Mouse (Mus musculus): ENCODE measurements at regions not wholly inside any gene's neighbourhood (a gene's known extent, or its start where the extent isn't known, plus 50 kb on each side); places are given as distances from the start of the nearest gene placed in this dataset.

DNA sequence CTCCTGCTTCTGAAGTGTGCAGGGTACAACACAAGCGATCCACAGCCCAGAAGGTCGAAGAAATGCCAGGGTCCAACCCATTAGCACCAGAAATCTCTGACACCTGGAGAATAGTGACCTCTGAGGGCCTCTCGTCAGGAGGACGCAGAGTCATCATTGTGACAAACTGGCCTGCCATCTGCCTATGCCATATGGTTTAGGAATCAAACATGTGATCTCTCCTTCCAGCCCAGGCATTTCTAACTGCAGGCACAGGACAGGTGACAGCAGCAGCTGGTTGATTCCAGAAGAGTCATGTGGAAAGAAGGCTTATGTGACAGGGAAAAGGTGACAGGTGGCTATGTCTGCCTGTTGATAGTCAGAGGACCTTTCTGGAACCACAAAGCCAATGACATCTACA is 476.0 kb upstream of the Vstm2b start:
- peak in 1 of 2 experiments; percentile 9 for DNase-seq (ENCODE audit: low spot score in 2 of 2)

GRCm38 (mm10) chr7:40429416-40429815 is 468.7 kb upstream of the Vstm2b start:
- DNase-seq (ENCODE audit: low spot score in 2 of 2), result no peak

GRCm38 (mm10) chr7:40433906-40434305 is 464.2 kb upstream of the Vstm2b start:
- no peak for DNase-seq (ENCODE audit: low spot score in 2 of 2)

DNA sequence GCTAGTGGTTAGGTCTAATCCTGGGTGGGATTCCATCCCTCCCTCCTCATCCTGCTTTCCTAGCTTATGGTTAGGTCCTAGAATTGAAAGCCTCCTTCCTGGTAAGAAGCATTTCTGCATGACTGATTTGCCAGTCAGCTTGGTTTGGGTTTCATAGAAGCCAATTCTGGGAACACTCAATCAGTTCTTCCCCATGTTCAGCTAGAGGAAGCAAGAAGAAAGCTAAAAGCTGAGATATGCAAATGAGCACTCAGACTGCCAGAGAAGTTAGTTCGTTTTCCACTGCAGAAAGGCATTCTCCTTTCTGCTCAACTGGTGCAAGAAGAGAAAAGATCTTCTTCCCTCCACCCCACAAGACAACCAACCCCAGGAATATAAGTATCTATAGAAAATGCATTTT is 457.0 kb upstream of the Vstm2b start:
- DNase-seq (ENCODE audit: low spot score in 2 of 2), result no peak

DNA sequence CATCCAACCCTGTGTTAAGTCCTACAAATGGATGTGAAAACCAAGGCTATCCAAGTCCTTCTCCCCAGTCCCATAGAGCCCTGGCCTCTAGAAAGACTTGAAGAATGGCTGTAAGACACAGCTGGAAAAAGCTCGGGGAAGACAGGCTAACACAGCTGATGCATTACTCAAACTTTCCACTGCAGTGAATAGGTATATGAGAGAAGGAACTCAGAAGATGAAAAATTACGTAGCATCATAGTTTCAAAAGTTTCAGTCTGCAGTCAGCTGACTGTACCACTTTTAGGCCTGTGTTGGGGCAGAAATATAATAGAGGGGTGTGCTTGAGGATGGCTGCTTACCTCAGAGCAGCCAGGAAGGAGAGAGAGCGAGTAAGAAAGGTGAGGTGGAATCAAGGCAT is 456.3 kb upstream of the Vstm2b start:
- DNase-seq (ENCODE audit: low spot score in 2 of 2), result no peak

DNA sequence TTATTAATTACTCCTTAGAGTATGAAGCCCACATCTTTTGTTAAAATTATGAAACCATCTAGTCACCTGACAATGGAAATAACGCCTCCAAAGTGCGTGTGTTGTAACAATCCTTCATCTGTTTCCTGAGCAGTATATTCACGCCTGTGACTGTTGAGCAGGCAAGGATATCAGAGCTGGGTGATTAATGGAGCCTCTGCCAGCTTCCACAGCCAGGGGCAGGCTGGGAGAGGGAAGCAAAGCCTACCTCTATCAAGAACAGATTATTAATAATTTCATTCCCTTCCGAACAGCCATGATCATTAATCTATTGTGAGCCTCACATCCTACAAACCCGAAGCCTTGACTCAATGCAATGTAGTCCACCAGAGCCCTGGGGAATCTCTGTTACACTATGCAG is 431.7 kb upstream of the Vstm2b start:
- no peak for DNase-seq (ENCODE audit: low spot score in 2 of 2)

GRCm38 (mm10) chr7:40487256-40487655 is 410.9 kb upstream of the Vstm2b start:
- no peak for DNase-seq (ENCODE audit: low spot score in 2 of 2)

GRCm38 (mm10) chr7:40522703-40523267 is 375.3 kb upstream of the Vstm2b start:
- no peak for DNase-seq (ENCODE audit: low spot score in 2 of 2)

DNA sequence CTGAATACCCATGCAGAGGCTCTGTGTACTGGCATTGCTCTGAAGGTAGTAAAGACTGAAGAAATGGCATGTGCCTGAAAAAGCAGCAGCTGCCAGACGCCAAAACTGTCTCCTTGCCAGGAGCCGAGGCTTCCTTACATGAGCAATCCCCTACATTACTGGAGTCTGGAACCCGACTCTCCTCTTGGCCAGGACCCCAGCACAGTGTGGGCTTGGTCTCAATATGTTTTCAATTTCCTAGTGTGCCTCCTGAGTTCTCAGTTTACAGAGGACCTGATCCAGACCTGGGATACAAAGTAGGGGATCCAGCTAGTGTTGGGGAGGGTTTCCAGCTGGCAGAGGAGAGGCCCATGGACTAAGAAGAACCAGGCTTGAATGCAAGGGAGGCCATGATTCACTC is 361.5 kb upstream of the Vstm2b start:
- DNase-seq (ENCODE audit: low spot score in 2 of 2), result no peak

- DNase-seq (ENCODE audit: low spot score in 2 of 2), result no peak
Measured at GRCm38 (mm10) chr7:40537621-40538020, 360.5 kb upstream of the Vstm2b start.

DNA sequence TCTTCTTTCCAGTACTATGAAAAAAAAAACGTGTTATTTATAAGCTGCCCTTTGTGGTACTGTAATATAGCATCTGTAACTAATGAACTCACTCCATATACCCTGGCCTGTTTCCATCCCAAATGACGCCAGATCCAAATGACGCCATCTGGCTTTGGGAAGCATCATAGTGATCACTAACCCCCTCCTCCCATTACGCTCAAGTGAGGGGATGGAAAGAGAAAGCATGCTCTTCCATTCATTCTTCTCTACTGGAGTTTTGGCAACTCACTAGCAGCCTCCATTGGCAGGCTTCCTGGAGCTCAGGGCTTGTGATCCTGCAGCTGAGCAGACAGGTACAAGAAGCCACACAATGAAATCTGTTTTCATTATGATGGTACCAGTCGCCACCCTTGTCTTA is 358.3 kb upstream of the Vstm2b start:
- no peak for DNase-seq (ENCODE audit: low spot score in 2 of 2)

- no peak for DNase-seq (ENCODE audit: low spot score in 2 of 2)
Measured at GRCm38 (mm10) chr7:40541283-40541682, 356.8 kb upstream of the Vstm2b start.

DNA sequence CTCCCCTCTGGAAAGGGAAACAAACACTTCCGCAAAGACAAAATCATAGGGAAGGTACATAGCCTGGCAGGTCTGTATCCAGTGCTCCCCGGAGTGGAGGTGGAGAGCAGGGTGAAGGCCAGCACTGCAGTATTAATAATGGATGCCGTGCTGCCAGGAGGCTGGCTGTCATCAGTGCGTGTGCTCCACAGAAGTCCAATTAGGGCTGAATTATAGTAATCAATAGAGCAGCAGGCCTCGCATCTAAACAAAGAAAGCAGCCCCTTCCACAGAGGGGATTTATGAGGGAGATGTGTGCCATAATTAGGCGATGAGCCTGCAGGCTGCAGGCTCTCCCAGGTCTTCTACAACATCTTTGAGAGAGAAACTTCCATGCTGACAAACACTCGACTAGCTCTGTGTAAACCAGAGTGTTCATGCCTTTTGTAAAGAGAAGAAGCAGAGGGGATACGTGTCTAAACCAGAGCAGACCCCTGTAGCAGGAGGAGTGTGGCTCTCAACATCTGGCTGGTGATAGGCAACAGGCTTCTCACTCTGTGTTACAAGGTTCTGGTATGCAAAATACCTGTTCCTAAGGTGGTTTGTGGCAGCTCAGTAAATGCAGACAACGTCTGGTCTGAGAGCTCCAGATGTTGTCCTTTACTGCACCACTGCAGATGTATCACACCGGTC is 334.5 kb upstream of the Vstm2b start:
- no peak for DNase-seq (ENCODE audit: low spot score in 2 of 2)

GRCm38 (mm10) chr7:40575971-40576370 is 322.2 kb upstream of the Vstm2b start:
- no peak for DNase-seq (ENCODE audit: low spot score in 2 of 2)

- DNase-seq (ENCODE audit: low spot score in 2 of 2), result no peak
Measured at GRCm38 (mm10) chr7:40577365-40577764, 320.8 kb upstream of the Vstm2b start.

DNA sequence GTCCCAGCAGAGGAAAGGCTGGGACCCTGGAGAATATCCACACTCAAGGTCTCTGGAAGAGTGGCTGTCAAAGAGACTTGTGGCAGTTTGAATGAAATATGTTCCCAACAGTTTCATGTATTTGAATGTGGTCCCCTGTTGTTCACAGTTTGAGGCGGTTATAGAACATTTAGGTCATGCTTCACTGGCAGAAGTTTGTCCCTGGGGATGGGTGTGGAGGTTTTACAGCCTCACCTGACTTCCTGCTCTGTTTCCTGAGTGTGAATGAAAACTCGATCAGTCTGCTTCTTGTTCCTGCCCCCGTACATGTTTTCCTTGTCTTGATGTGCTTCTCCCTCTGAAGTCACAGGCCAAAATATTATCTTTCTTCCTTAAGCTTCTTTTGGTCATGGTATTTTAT is 277.4 kb upstream of the Vstm2b start:
- DNase-seq (ENCODE audit: low spot score in 2 of 2), result no peak

- DNase-seq (ENCODE audit: low spot score in 2 of 2), result peak; percentile 43 to 70
Measured at GRCm38 (mm10) chr7:40622811-40623210, 275.3 kb upstream of the Vstm2b start.

DNA sequence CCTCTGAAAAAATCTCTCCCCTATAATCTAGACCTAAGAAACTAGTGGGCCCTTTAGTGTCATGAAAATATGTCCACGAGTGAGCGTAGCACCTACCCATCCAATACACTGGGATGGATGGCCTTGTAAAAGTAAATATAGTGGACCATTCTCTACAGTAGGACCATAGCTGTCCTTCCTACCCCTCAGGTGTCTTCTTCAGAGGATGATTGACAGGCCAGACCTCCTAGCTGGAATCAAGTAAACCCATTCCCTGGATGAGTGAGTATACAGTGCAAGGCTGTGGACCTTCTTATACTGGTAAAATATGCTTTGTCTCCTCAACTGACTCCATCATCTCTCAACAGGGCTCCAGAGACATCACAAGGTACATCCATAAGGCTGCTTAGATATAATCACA is 274.8 kb upstream of the Vstm2b start:
- no peak for DNase-seq (ENCODE audit: low spot score in 2 of 2)

DNA sequence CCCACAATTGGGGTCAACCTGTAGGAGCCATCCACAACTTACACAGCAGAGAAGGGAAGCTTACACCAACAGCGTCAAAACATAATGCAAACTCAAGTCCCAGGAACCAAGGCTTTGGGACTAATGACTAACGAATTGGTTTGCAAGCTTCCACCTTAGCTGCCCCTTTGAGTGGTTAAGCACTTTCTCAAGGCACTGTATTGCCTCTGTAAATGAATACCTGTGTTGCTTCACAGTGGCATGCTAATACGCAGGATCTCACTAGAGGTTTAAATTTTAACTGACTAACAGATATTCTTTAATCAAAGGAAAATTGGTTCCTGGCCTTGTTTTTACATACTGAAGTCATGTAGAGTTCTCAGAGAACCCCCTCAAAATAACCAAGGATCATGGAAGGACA is 261.8 kb upstream of the Vstm2b start:
- DNase-seq (ENCODE audit: low spot score in 2 of 2), result no peak

- DNase-seq (ENCODE audit: low spot score in 2 of 2), result peak in 1 of 2 experiments; percentile 8
Measured at GRCm38 (mm10) chr7:40654982-40655381, 243.1 kb upstream of the Vstm2b start.

DNA sequence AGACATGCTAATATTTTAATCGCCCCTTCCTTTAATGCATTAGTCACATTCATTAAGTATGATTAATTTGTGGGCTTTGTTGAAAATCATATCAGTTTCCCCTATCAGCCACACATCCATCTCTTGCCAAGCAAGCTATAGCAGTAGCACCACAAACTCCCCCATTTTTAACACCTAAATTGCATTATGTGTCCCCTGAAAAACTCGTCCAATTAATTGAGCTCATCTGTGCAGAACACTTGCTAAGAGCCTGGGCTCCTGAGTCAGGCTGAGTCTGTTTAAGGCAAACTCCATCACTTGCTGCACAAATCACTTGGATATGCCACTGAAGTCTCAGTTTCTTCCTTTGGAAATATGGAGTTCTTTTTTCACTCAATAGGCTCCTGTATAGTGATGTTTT is 242.7 kb upstream of the Vstm2b start:
- no peak for DNase-seq (ENCODE audit: low spot score in 2 of 2)

DNA sequence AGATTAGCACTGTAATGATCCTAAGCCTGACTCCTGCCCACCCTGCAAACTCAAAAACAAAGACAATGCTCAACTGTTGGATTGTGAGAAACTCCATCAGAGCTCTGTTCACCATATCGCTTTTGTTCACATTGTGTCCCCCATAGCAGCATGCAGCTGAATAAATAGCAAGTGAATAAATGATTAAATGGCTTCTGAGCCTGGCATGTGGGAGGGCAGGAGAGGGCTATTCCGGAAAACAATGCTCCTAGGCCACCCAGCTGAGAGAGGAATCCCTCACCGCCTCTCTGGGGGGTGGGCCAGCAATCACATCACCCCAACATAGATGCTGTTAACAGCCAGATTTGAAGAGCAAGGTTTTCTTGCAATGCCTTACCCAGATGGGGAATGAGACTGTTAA is 238.5 kb upstream of the Vstm2b start:
- DNase-seq (ENCODE audit: low spot score in 2 of 2), result no peak

- no peak for DNase-seq (ENCODE audit: low spot score in 2 of 2)
Measured at GRCm38 (mm10) chr7:40663781-40664180, 234.3 kb upstream of the Vstm2b start.

DNA sequence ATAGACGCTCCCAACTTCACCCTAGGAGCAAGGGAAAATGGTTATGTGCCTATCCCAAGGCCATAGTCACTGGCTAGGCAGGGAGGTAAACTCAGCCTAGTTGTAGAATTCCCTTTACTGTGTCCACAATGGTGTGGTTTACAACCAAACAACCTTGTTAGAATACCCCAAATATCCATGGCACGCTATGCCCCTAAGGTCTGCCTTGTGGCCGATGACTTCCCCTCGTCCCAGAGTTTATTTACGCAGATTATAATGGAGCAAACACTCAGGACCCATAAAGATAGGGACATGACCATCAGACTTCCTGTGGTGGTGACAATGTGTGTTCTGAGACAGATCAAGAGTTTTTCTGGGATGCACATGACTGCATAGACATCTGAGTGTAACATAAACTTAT is 231.5 kb upstream of the Vstm2b start:
- no peak for DNase-seq (ENCODE audit: low spot score in 2 of 2)
